Mouse (Mus musculus) ES-E14 (cell line): ENCODE data around the gene Camkk1. TPM values are rescaled to one million over a fixed set of nuclear protein-coding genes. Genes with fewer than 3 reads are reported as not detected.

Experiments used
- DNase-seq: peaks from one replicate; pipeline ENCODE4 v3.0.0-alpha.2; 2013; ENCODE audit warnings: low read depth, low spot score
- H3K27ac ChIP-seq: 2 replicates; pipeline ENCODE4 v1.5.1; 2012; ENCODE audit warnings: low read depth, mild to moderate bottlenecking, low read length, moderate library complexity, mixed read lengths; ENCODE audit not compliant: poor library complexity, insufficient read depth, severe bottlenecking
- H3K36me3 ChIP-seq: 2 replicates; pipeline ENCODE4 v1.6.1; 2012; ENCODE audit warnings: mild to moderate bottlenecking, low read length, moderate library complexity, mixed read lengths; ENCODE audit not compliant: control insufficient read depth, poor library complexity, insufficient read depth, severe bottlenecking
- H3K4me1 ChIP-seq, 2 experiments: fragments of 150-350 bp in 1 of 2; sonication (generic) in 1 of 2; 2 replicates each; pipeline ENCODE4 v1.6.1; 2012; ENCODE audit warnings: low read length in 2 of 2, mild to moderate bottlenecking in 1 of 2, mixed read lengths in 1 of 2; ENCODE audit not compliant: control insufficient read depth in 2 of 2, insufficient read depth in 2 of 2, poor library complexity in 1 of 2
- H3K4me3 ChIP-seq, 2 experiments: fragments of 150-350 bp in 1 of 2; sonication (generic) in 1 of 2; 2 replicates each; pipeline ENCODE4 v1.5.1; 2012; ENCODE audit warnings: low read length in 2 of 2, low read depth in 1 of 2, mild to moderate bottlenecking in 1 of 2, mixed read lengths in 1 of 2; ENCODE audit not compliant: insufficient read depth in 1 of 2, poor library complexity in 1 of 2, severe bottlenecking in 1 of 2
- H3K9ac ChIP-seq: 2 replicates; pipeline ENCODE4 v1.6.1; 2012; ENCODE audit warnings: low read depth, mild to moderate bottlenecking, low read length, mixed read lengths; ENCODE audit not compliant: poor library complexity, insufficient read depth, severe bottlenecking
- H3K9me3 ChIP-seq: fragments of 150-350 bp; sonication (generic); 2 replicates; pipeline ENCODE4 v1.6.1; 2012; ENCODE audit warnings: low read depth, mild to moderate bottlenecking, low read length; ENCODE audit not compliant: control insufficient read depth, insufficient read depth
- CHD2 ChIP-seq: IDR thresholded peaks from 2 replicates; pipeline ENCODE4 v1.6.1; 2014; ENCODE audit warnings: mild to moderate bottlenecking, low read depth, low read length, inconsistent platforms
- HCFC1 ChIP-seq: IDR thresholded peaks from 2 replicates; pipeline ENCODE4 v1.6.1; 2012; ENCODE audit warnings: low read length, inconsistent platforms, borderline replicate concordance; ENCODE audit not compliant: insufficient read depth
- MAFK ChIP-seq: IDR thresholded peaks from 2 replicates; pipeline ENCODE4 v1.6.1; 2014; ENCODE audit warnings: mild to moderate bottlenecking, low read depth, low read length, inconsistent platforms; ENCODE audit not compliant: insufficient read depth
- ZC3H11A ChIP-seq: IDR thresholded peaks from 2 replicates; pipeline ENCODE4 v1.6.1; 2012; ENCODE audit warnings: low read depth, mild to moderate bottlenecking, inconsistent platforms, low read length, borderline replicate concordance
- ZNF384 ChIP-seq: IDR thresholded peaks from 2 replicates; pipeline ENCODE4 v1.6.1; 2012; ENCODE audit warnings: low read depth, low read length, inconsistent platforms
- in situ Hi-C, 2 experiments: fragments of 600-800 bp; cut with MboI; formaldehyde crosslinking; loops; one replicate each; pipeline ENCODE4 v1.15.1; 2025; ENCODE audit warnings: low sequenced_read_pairs in 2 of 2, inconsistent platforms in 1 of 2; ENCODE audit not compliant: unreplicated experiment in 2 of 2
- total RNA-seq: library from RNA; depleted of rRNA; stranded (reverse); fragments of 300-350 nt; gene quantifications from 2 replicates; pipeline ENCODE4 v1.2.3, GENCODE M21; 2012

Camkk1 gene
- total RNA-seq, 1 experiment = 4.5 TPM

DNA sequence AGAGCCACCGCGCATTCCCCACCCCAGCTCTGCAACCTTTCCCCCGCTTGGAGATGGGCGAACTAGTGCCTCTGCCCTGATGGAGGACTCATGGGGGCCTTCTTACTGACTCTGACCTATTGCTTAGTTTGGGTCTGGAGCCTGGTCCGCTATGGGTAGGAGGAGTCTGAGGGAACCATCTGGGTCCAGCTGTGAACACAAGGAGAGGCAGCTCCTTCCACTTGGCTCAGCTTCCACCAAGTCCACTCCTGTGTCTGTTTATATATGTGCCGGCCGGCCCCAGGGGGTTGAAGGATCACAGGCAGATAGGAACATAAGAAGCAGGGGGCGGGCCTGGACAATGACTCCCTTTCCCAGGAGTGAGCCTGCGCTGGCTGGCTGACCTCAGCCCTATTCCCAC, 26.8 kb upstream of the Camkk1 start:
- no peaks in the 10 kb centered on the region for H3K36me3 ChIP-seq
- in situ Hi-C loops = no loop called here
- TF ChIP-seq MAFK = no peak
- TF ChIP-seq ZNF384 = no peak
- no peak for TF ChIP-seq HCFC1
- no peak for TF ChIP-seq ZC3H11A
- no peak for TF ChIP-seq CHD2
- H3K9me3 ChIP-seq = no peaks in the 10 kb centered on the region
- peaks cover 0 to 3% of the 10 kb centered on the region in 2 experiments; a peak in 2 of 4 replicates for H3K4me1 ChIP-seq
- H3K4me3 ChIP-seq = no peak overlapping the region
- H3K9ac ChIP-seq = no peak overlapping the region
- DNase-seq = no peak
- H3K27ac ChIP-seq = no peak overlapping the region

DNA sequence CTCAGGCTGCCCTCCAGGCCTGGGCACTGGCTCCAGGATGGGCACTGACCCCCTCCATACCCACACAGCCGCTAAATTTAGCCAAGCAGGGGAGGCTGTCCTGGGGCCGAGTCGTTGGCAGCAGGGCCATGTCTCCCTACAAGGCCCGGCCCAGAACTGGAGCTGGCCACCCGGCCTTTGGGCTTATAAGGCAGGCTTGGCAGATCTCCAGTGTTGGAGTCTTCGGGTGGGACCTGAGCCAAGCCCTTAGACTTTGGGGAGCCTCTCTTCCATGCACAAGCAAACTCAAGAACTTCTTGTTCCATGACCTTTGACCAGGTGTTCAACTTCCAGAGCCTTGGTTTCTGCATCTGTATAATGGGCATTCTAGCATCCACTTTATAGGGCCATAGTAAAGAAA, 22.5 kb upstream of the Camkk1 start:
- Histone ChIP-seq H3K9ac (no peak overlapping the region), H3K4me1 (peaks cover 0 to 5% of the 10 kb centered on the region in 2 experiments; a peak in 1 of 4 replicates), H3K4me3 (no peak overlapping the region), H3K27ac (no peak overlapping the region), H3K36me3 (no peaks in the 10 kb centered on the region), H3K9me3 (no peaks in the 10 kb centered on the region)
- in situ Hi-C loops = no loop called here
- TF ChIP-seq MAFK (no peak), HCFC1 (no peak), ZC3H11A (no peak), ZNF384 (no peak), CHD2 (no peak)
- no peak for DNase-seq

GRCm38 (mm10) chr11:72996781-72997180, 22.0 kb upstream of the Camkk1 start:
- TF ChIP-seq ZNF384 (peak; percentile 64; the same call in 1 of the 2 replicates), CHD2 (no peak), ZC3H11A (no peak)
- no peaks in the 10 kb centered on the region for H3K36me3 ChIP-seq
- no peak overlapping the region for H3K9ac ChIP-seq
- no peak overlapping the region for H3K4me3 ChIP-seq
- DNase-seq = no peak
- in situ Hi-C loops = no loop called here
- no peak overlapping the region for H3K27ac ChIP-seq
- no peaks in the 10 kb centered on the region for H3K9me3 ChIP-seq
- peaks cover 0 to 5% of the 10 kb centered on the region in 2 experiments; a peak in 1 of 4 replicates for H3K4me1 ChIP-seq

DNA sequence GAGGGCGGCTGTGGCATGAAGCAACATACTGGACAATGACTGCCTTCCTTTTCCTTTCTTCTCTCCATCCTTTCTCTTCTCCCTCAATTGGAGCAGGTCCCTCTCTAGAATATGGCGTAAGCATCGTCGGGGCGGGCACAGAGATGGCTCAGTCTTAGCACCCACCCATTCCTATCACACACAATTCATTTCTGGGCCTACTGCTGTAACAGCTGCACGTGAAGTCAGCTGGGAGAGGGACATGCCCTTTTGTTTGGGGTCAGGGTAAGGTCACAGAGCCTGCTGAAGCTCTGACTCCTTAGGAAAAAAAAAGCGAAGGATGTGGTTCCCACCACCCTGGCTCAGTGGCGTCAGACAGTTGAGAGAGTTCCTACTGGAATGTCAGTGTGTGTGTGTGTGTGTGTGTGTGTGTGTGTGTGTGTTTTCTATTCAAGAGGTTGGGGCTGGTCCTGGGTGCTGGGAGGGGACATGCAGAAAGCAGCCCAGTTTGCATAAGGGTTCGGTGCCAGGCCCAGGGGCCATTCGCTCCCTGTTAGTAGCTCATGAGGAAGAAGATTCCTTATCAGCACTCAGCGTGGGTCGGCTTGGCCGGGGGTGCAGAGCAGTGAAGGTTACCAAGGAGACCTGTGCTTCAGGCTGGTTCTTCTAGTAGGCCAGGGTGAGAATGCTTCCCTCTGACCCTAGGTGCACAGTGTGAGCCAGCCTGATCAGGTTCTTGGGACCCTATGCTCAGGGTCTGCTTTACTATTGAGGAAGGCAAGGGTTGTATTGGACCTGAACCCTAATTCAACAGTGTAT, 21.1 kb upstream of the Camkk1 start:
- Histone ChIP-seq H3K27ac (no peak overlapping the region), H3K36me3 (no peaks in the 10 kb centered on the region), H3K4me3 (no peak overlapping the region), H3K9me3 (no peaks in the 10 kb centered on the region), H3K9ac (no peak overlapping the region; the same call in 1 of the 2 replicates), H3K4me1 (peaks cover 0 to 5% of the 10 kb centered on the region in 2 experiments; a peak in 1 of 4 replicates)
- TF ChIP-seq ZC3H11A (no peak), MAFK (no peak), ZNF384 (no peak), HCFC1 (no peak), CHD2 (no peak)
- no peak for DNase-seq
- in situ Hi-C loops = no loop called here

GRCm38 (mm10) chr11:72998771-72999170, 20.0 kb upstream of the Camkk1 start, which contains the start of gene P2rx1:
Gene P2rx1 (plus strand): TSS chr11:72999103.
- Histone ChIP-seq H3K9me3 (no peaks in the 10 kb centered on the region), H3K4me3 (peak within 1 kb of the TSS in 1 of 2 experiments; percentile 20; a peak in 1 of 4 replicates), H3K4me1 (peaks cover 0 to 5% of the 10 kb centered on the region in 2 experiments; a peak in 1 of 4 replicates), H3K9ac (no peak within 1 kb of the TSS), H3K36me3 (no peaks in the 10 kb centered on the region), H3K27ac (no peak within 1 kb of the TSS)
- no peak for DNase-seq
- TF ChIP-seq ZC3H11A = no peak
- TF ChIP-seq CHD2 = no peak
- no peak for TF ChIP-seq ZNF384
- no peak for TF ChIP-seq MAFK
- TF ChIP-seq HCFC1 = no peak
- in situ Hi-C loops = no loop called here
